Mouse (Mus musculus): ENCODE results near the gene Mknk2.

GRCm38 (mm10) chr10:80682003-80682402 lies 4.1 kb upstream of the Mknk2 start:
- TF ChIP-seq POLR2A (IDR thresholded peaks at IDR 0.05; ENCODE audit: insufficient read depth, low read depth, low read length) (no peak), CTCF (IDR thresholded peaks at IDR 0.05; ENCODE audit: insufficient read depth, low read depth, low read length) (no peak)

Data from olfactory bulb, adult 2 months (tissue).